Mouse (Mus musculus): ENCODE measurements around the gene Dnm1l.
A peak's percentile ranks its signal among the peaks of the same experiment; 100 is the strongest.
"Not testable (repeated sequence)": the region's sequence is repeated elsewhere in the genome, so short reads cannot be mapped to it uniquely, and the experiment has no call there.

The Dnm1l gene

GRCm38 (mm10) chr16:16358481-16359100 lies at the start of gene Dnm1l:
Gene Dnm1l (minus strand): TSS chr16:16358959.
- peak; percentile 74 for DNase-seq (ENCODE audit: low spot score)

GRCm38 (mm10) chr16:16367217-16367616 lies 8.5 kb upstream of the Dnm1l start:
- DNase-seq (ENCODE audit: low spot score): not testable (repeated sequence)

GRCm38 (mm10) chr16:16359101-16359482 lies 333 bp upstream of the Dnm1l start:
- DNase-seq (ENCODE audit: low spot score): not testable (repeated sequence)

- no peak for DNase-seq (ENCODE audit: low spot score)
Observed at GRCm38 (mm10) chr16:16357908-16358307, 851 bp downstream of the Dnm1l start.

- DNase-seq (ENCODE audit: low spot score): no peak
Observed at GRCm38 (mm10) chr16:16346420-16346819, 12.3 kb downstream of the Dnm1l start.

GRCm38 (mm10) chr16:16325775-16326336 lies 32.9 kb downstream of the Dnm1l start:
- no peak for DNase-seq (ENCODE audit: low spot score)

GRCm38 (mm10) chr16:16311319-16311718 lies 47.4 kb downstream of the Dnm1l start:
- no peak for DNase-seq (ENCODE audit: low spot score)

GRCm38 (mm10) chr16:16303888-16304287 lies 54.9 kb downstream of the Dnm1l start:
- DNase-seq (ENCODE audit: low spot score): no peak

GRCm38 (mm10) chr16:16303138-16303827 lies 55.5 kb downstream of the Dnm1l start:
- no peak for DNase-seq (ENCODE audit: low spot score)

- DNase-seq (ENCODE audit: low spot score): peak; percentile 67
Observed at GRCm38 (mm10) chr16:16302369-16303137, 56.2 kb downstream of the Dnm1l start, which contains the start of gene Yars2. Gene Yars2 (plus strand): TSS chr16:16302965.

GRCm38 (mm10) chr16:16273752-16274151 lies 85.0 kb downstream of the Dnm1l start:
- no peak for DNase-seq (ENCODE audit: low spot score)

GRCm38 (mm10) chr16:16272978-16273377 lies 85.8 kb downstream of the Dnm1l start:
- DNase-seq (ENCODE audit: low spot score): no peak

- no peak for DNase-seq (ENCODE audit: low spot score)
Observed at GRCm38 (mm10) chr16:16262436-16262835, 96.3 kb downstream of the Dnm1l start.

Measured in urinary bladder, postnatal 10 days (tissue).